Mouse (Mus musculus) MEL (cell line): ENCODE measurements around the gene Mybpc3. TPM values are rescaled to one million over a fixed set of nuclear protein-coding genes. Genes with fewer than 3 reads are reported as not detected.

Source experiments
- DNase-seq: peaks from one replicate; pipeline ENCODE4 v3.0.0; 2011; ENCODE audit warnings: low read depth, low spot score
- H3K27ac ChIP-seq: 2 replicates; pipeline ENCODE4 v1.5.1; 2012; ENCODE audit warnings: low read depth, mild to moderate bottlenecking, control low read depth, low read length, moderate library complexity; ENCODE audit not compliant: control insufficient read depth
- H3K27me3 ChIP-seq, 2 experiments: fragments of 150-350 bp in 1 of 2; sonication (generic) in 1 of 2; 2 replicates each; pipeline ENCODE4 v1.6.1; 2012; ENCODE audit warnings: low read length in 2 of 2, mild to moderate bottlenecking in 2 of 2, improper control_type of control experiment in 1 of 2, moderate library complexity in 1 of 2; ENCODE audit not compliant: insufficient read depth in 2 of 2, control insufficient read depth in 1 of 2
- H3K36me3 ChIP-seq, 2 experiments: 2 replicates each; pipeline ENCODE4 v1.6.1; 2012 to 2014; ENCODE audit warnings: low read length in 2 of 2, improper control_type of control experiment in 1 of 2, inconsistent platforms in 1 of 2, mild to moderate bottlenecking in 1 of 2; ENCODE audit not compliant: insufficient read depth in 2 of 2, control insufficient read depth in 1 of 2
- H3K4me1 ChIP-seq, 2 experiments: fragments of 150-350 bp in 1 of 2; sonication (generic) in 1 of 2; 2 replicates each; pipeline ENCODE4 v1.6.1; 2012; ENCODE audit warnings: low read length in 2 of 2, improper control_type of control experiment in 1 of 2, mild to moderate bottlenecking in 1 of 2; ENCODE audit not compliant: insufficient read depth in 2 of 2, control insufficient read depth in 1 of 2
- H3K4me3 ChIP-seq, 2 experiments: fragments of 150-350 bp in 1 of 2; sonication (generic) in 1 of 2; 2 replicates each; pipeline ENCODE4 v1.5.1; 2012; ENCODE audit warnings: low read depth in 2 of 2, low read length in 2 of 2, mild to moderate bottlenecking in 2 of 2, moderate library complexity in 2 of 2, control low read depth in 1 of 2, improper control_type of control experiment in 1 of 2; ENCODE audit not compliant: control insufficient read depth in 1 of 2, insufficient read depth in 1 of 2
- H3K79me2 ChIP-seq: 2 replicates; pipeline ENCODE4 v1.6.1; 2012; ENCODE audit warnings: mild to moderate bottlenecking, low read length, moderate library complexity; ENCODE audit not compliant: control insufficient read depth, poor library complexity, insufficient read depth
- H3K9ac ChIP-seq: 2 replicates; pipeline ENCODE4 v1.6.1; 2012; ENCODE audit warnings: low read depth, mild to moderate bottlenecking, control low read depth, low read length, moderate library complexity; ENCODE audit not compliant: control insufficient read depth, poor library complexity, severe bottlenecking
- H3K9me3 ChIP-seq: fragments of 150-350 bp; sonication (generic); replicated peaks from 2 replicates; pipeline ENCODE4 v1.6.1; 2012; ENCODE audit warnings: mild to moderate bottlenecking, low read length, improper control_type of control experiment, moderate library complexity; ENCODE audit not compliant: insufficient read depth
- BHLHE40 ChIP-seq: IDR thresholded peaks from 2 replicates; pipeline ENCODE4 v1.6.1; 2012; ENCODE audit warnings: low read depth, mild to moderate bottlenecking, inconsistent platforms, low read length, improper control_type of control experiment, borderline replicate concordance
- CHD1 ChIP-seq: IDR thresholded peaks from 2 replicates; pipeline ENCODE4 v1.6.1; 2012; ENCODE audit warnings: low read depth, mild to moderate bottlenecking, inconsistent platforms, low read length, improper control_type of control experiment
- E2F4 ChIP-seq: IDR thresholded peaks from 2 replicates; pipeline ENCODE4 v1.6.1; 2011; ENCODE audit warnings: low read depth, low read length, improper control_type of control experiment, borderline replicate concordance
- ELF1 ChIP-seq: IDR thresholded peaks from 2 replicates; pipeline ENCODE4 v1.6.1; 2014; ENCODE audit warnings: low read depth, mild to moderate bottlenecking, inconsistent platforms, low read length, improper control_type of control experiment, moderate library complexity
- EP300 ChIP-seq, 2 experiments: IDR thresholded peaks; 2 replicates each; pipeline ENCODE4 v1.6.1; 2011; ENCODE audit warnings: improper control_type of control experiment in 2 of 2, low read length in 2 of 2, low read depth in 1 of 2, mild to moderate bottlenecking in 1 of 2
- GATA1 ChIP-seq: IDR thresholded peaks from 2 replicates; pipeline ENCODE4 v1.6.1; 2011; ENCODE audit warnings: low read depth, low read length, improper control_type of control experiment
- HCFC1 ChIP-seq: IDR thresholded peaks from 2 replicates; pipeline ENCODE4 v1.6.1; 2012; ENCODE audit warnings: low read depth, mild to moderate bottlenecking, inconsistent platforms, low read length, improper control_type of control experiment, moderate library complexity
- MAFK ChIP-seq: IDR thresholded peaks from 2 replicates; pipeline ENCODE4 v1.6.1; 2011; ENCODE audit warnings: low read depth, mild to moderate bottlenecking, low read length, improper control_type of control experiment, borderline replicate concordance
- MXI1 ChIP-seq: IDR thresholded peaks from 2 replicates; pipeline ENCODE4 v1.6.1; 2011; ENCODE audit warnings: mild to moderate bottlenecking, low read depth, low read length, improper control_type of control experiment
- MYB ChIP-seq: IDR thresholded peaks from 2 replicates; pipeline ENCODE4 v1.6.1; 2011; ENCODE audit warnings: mild to moderate bottlenecking, low read depth, low read length, improper control_type of control experiment
- NELFE ChIP-seq: IDR thresholded peaks from 2 replicates; pipeline ENCODE4 v1.6.1; 2011; ENCODE audit warnings: low read depth, low read length, improper control_type of control experiment
- POLR2A ChIP-seq, 2 experiments: IDR thresholded peaks; 2 replicates each; pipeline ENCODE4 v1.6.1; 2011 to 2012; ENCODE audit warnings: low read length in 2 of 2, mild to moderate bottlenecking in 2 of 2, control low read depth in 1 of 2, improper control_type of control experiment in 1 of 2, low read depth in 1 of 2, moderate library complexity in 1 of 2; ENCODE audit not compliant: control insufficient read depth in 1 of 2, insufficient read depth in 1 of 2, poor library complexity in 1 of 2
- SIN3A ChIP-seq: IDR thresholded peaks from 2 replicates; pipeline ENCODE4 v1.6.1; 2012; ENCODE audit warnings: low read length, improper control_type of control experiment, inconsistent platforms
- SMC3 ChIP-seq: IDR thresholded peaks from 2 replicates; pipeline ENCODE4 v1.6.1; 2011; ENCODE audit warnings: low read depth, low read length, improper control_type of control experiment
- TAL1 ChIP-seq: IDR thresholded peaks from 2 replicates; pipeline ENCODE4 v1.6.1; 2012; ENCODE audit warnings: mild to moderate bottlenecking, inconsistent platforms, low read length, moderate library complexity, mixed read lengths
- TBP ChIP-seq: IDR thresholded peaks from 2 replicates; pipeline ENCODE4 v1.8.0; 2011; ENCODE audit warnings: low read depth, low read length, improper control_type of control experiment
- TCF12 ChIP-seq: IDR thresholded peaks from 2 replicates; pipeline ENCODE4 v1.6.1; 2014; ENCODE audit warnings: low read depth, mild to moderate bottlenecking, inconsistent platforms, low read length, improper control_type of control experiment, moderate library complexity
- USF1 ChIP-seq: IDR thresholded peaks from 2 replicates; pipeline ENCODE4 v1.6.1; 2014; ENCODE audit warnings: low read depth, mild to moderate bottlenecking, inconsistent platforms, low read length, improper control_type of control experiment, moderate library complexity
- polyA plus RNA-seq, 2 experiments: library from polyadenylated mRNA; stranded (reverse) in 1 of 2; unstranded in 1 of 2; fragments of >175 nt in 1 of 2; fragments of >200 nt in 1 of 2; gene quantifications; 2 replicates each; pipeline versions ENCODE4 v1.2.1 to v1.2.4; 2012; ENCODE audit warnings: low replicate concordance in 2 of 2, low read depth in 1 of 2; ENCODE audit not compliant: insufficient read length in 2 of 2, insufficient read depth in 1 of 2, missing spikeins in 1 of 2
- total RNA-seq: library from RNA; depleted of rRNA; stranded (reverse); fragments of 300-350 nt; gene quantifications from 2 replicates; pipeline ENCODE4 v1.2.3, GENCODE M21; 2012

Mybpc3 gene
- total and polyA plus RNA-seq, 3 experiments = 0.19 to 0.50 TPM; not detected in 1

DNA sequence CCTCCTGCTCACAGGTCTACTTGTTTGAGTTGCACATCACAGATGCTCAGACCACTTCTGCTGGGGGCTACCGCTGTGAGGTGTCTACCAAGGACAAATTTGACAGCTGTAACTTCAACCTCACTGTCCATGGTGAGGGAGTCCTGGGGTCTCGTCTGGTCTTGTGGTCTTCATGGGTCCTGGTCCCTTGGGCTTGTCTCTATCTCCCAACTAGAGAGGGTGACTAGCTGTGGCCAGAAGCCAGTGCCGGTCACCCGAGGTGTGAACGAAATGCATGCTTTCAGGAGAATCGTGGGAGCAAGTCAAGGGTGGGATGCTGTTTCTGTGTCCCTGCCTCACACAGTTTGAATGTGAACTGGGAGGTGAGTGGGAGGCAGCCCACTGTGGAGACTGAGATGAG, 3.1 kb downstream of the Mybpc3 start:
- Histone ChIP-seq H3K27me3 (no peaks in the 10 kb centered on the region), H3K4me3 (no peak overlapping the region), H3K9me3 (no peaks in the 10 kb centered on the region), H3K4me1 (no peaks in the 10 kb centered on the region), H3K36me3 (no peaks in the 10 kb centered on the region), H3K9ac (no peak overlapping the region), H3K79me2 (no peaks in the 10 kb centered on the region), H3K27ac (no peak overlapping the region)
- no peak for DNase-seq
- TF ChIP-seq E2F4 (no peak), ELF1 (no peak)

DNA sequence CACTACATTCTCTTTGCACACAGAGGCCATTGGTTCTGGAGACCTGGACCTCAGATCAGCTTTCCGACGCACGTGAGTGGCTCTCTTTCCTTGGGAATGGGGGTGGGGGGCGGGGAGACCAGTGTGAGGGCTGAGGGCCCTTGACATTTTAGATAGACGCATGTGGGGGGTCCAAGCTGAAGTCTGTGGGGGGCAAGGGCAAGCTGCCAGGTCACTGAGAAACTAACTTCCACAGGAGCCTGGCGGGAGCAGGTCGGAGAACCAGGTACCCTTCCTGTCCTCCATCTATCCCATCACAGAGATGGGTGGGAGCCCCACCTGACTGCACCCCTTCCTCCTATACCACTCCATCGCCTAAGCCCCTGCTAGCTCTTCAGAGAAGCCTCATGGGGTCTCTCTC, 3.6 kb downstream of the Mybpc3 start:
- TF ChIP-seq SIN3A = no peak
- no peak for TF ChIP-seq MYB
- TF ChIP-seq SMC3 = no peak
- TF ChIP-seq E2F4 = no peak
- TF ChIP-seq TBP = no peak
- TF ChIP-seq TCF12 = no peak
- TF ChIP-seq TAL1 = no peak
- no peak for TF ChIP-seq GATA1
- no peak for TF ChIP-seq BHLHE40
- TF ChIP-seq HCFC1 = no peak
- TF ChIP-seq MAFK = no peak
- no peak for TF ChIP-seq USF1
- H3K4me3 ChIP-seq = no peak overlapping the region
- no peak overlapping the region for H3K27ac ChIP-seq
- H3K36me3 ChIP-seq = no peaks in the 10 kb centered on the region
- H3K9ac ChIP-seq = no peak overlapping the region
- no peaks in the 10 kb centered on the region for H3K4me1 ChIP-seq
- H3K9me3 ChIP-seq = no peaks in the 10 kb centered on the region
- H3K27me3 ChIP-seq = no peaks in the 10 kb centered on the region
- no peak for DNase-seq
- H3K79me2 ChIP-seq = no peaks in the 10 kb centered on the region

DNA sequence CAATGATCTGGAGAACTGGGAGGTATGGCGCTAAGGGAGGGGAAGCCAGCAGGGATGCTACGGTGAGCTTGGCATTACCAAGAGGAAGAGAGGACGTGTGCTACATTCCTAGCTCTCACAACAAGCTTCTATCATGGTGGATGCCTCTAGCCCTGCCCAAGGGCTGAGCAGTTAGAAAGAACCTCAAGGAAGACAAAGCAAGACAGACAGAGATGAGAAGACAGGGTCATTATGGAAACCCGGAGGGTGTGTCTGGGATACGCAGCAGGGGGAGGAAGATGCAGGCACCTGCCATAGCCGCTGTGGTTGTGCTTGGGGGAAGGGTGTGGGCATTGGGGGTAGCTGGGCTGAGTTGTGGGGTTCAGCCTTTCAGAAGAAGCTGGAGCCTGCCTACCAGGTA, 5.6 kb downstream of the Mybpc3 start:
- no peak for TF ChIP-seq EP300 (IDR thresholded peaks at IDR 0.05; ENCODE audit: low read depth in 1 of 2, low read length in 2 of 2)
- no peak for TF ChIP-seq TCF12
- TF ChIP-seq USF1 = no peak
- no peak for TF ChIP-seq MYB
- no peak for TF ChIP-seq POLR2A (IDR thresholded peaks at IDR 0.05; ENCODE audit: control insufficient read depth in 1 of 2, insufficient read depth in 1 of 2, low read depth in 1 of 2, low read length in 2 of 2, poor library complexity in 1 of 2)
- no peak for TF ChIP-seq NELFE
- TF ChIP-seq CHD1 = no peak
- TF ChIP-seq MXI1 = no peak
- no peak for DNase-seq
- H3K27me3 ChIP-seq = no peaks in the 10 kb centered on the region

More for the DNA sequence above, 5.6 kb downstream of the Mybpc3 start:
- Histone ChIP-seq H3K79me2 (no peaks in the 10 kb centered on the region), H3K36me3 (no peaks in the 10 kb centered on the region), H3K4me3 (no peak overlapping the region), H3K9me3 (no peaks in the 10 kb centered on the region), H3K27ac (no peak overlapping the region), H3K4me1 (no peaks in the 10 kb centered on the region), H3K9ac (no peak overlapping the region)
